Mouse (Mus musculus): ENCODE data around the gene Fabp7.

- no peak for TF ChIP-seq EP300 (IDR thresholded peaks at IDR 0.05)
- no peak for TF ChIP-seq CTCF (IDR thresholded peaks at IDR 0.05)
These were observed at the start of gene Fabp7 for GRCm38 (mm10) chr10:57784876-57785150.

All from lung, postnatal 0 days (tissue).